Mouse (Mus musculus) intestine, embryonic 15.5 days (tissue): ENCODE measurements around the gene Stk39. TPM values are rescaled to one million over a fixed set of nuclear protein-coding genes. Genes with fewer than 3 reads are reported as not detected.

Experiments used
- ATAC-seq: fragments of 200-750 bp; cut with Nextera tagmentation; 2 replicates; pipeline ENCODE4 v1.8.0; 2017; ENCODE audit warnings: moderate TSS enrichment, moderate library complexity
- H3K27ac ChIP-seq: fragments of 300-500 bp; sonication (generic); 2 replicates; pipeline ENCODE4 v1.5.1; 2015; ENCODE audit warnings: mild to moderate bottlenecking, inconsistent platforms
- H3K27me3 ChIP-seq: fragments of 300-500 bp; sonication (generic); replicated peaks from 2 replicates; pipeline ENCODE4 v1.6.1; 2015; ENCODE audit warnings: inconsistent platforms
- H3K36me3 ChIP-seq: fragments of 300-500 bp; sonication (generic); 2 replicates; pipeline ENCODE4 v1.6.1; 2015; ENCODE audit warnings: inconsistent platforms
- H3K4me1 ChIP-seq: fragments of 300-500 bp; sonication (generic); replicated peaks from 2 replicates; pipeline ENCODE4 v1.6.1; 2015; ENCODE audit warnings: inconsistent platforms
- H3K4me2 ChIP-seq: fragments of 300-500 bp; sonication (generic); replicated peaks from 2 replicates; pipeline ENCODE4 v1.6.1; 2015; ENCODE audit warnings: mild to moderate bottlenecking, inconsistent platforms
- H3K4me3 ChIP-seq: fragments of 300-500 bp; sonication (generic); replicated peaks from 2 replicates; pipeline ENCODE4 v1.5.1; 2015; ENCODE audit warnings: inconsistent platforms
- H3K9ac ChIP-seq: fragments of 300-500 bp; sonication (generic); 2 replicates; pipeline ENCODE4 v1.6.1; 2015; ENCODE audit warnings: inconsistent platforms
- H3K9me3 ChIP-seq: fragments of 300-500 bp; sonication (generic); 2 replicates; pipeline ENCODE4 v1.6.1; 2016; ENCODE audit warnings: inconsistent platforms
- WGBS: fragments of 180-500 bp; shearing (Covaris S2); methylation state at CpG from one replicate; pipeline ENCODE4 v1.1.7; 2015; 5-methylcytosine and 5-hydroxymethylcytosine counted together
- polyA plus RNA-seq: library from polyadenylated mRNA; unstranded; fragments of >200 nt; fragmentation: Nextera tagmentation; extraction: Ambion mirVana; gene quantifications from 2 replicates; pipeline ENCODE4 v1.2.1, GENCODE M21; 2015

The Stk39 gene
- polyA plus RNA-seq, 1 experiment from 2014 or later, result 14.5 TPM

GRCm38 (mm10) chr2:68432834-68433233, 39.2 kb downstream of the Stk39 start:
- 65% methylated on average over 4 of the region's 4 CpGs for WGBS
- peaks cover 18% of the 10 kb centered on the region for H3K4me1 ChIP-seq
- H3K9me3 ChIP-seq, result no peaks in the 10 kb centered on the region
- H3K4me2 ChIP-seq, result no peak overlapping the region
- no peaks in the 10 kb centered on the region for H3K36me3 ChIP-seq
- peak overlapping the region; percentile 27; the same call in 1 of the 2 replicates for H3K27ac ChIP-seq
- no peak overlapping the region for H3K9ac ChIP-seq
- ATAC-seq, result no peak
- H3K27me3 ChIP-seq, result no peaks in the 10 kb centered on the region; the same call in 1 of the 2 replicates
- H3K4me3 ChIP-seq, result no peak overlapping the region

DNA sequence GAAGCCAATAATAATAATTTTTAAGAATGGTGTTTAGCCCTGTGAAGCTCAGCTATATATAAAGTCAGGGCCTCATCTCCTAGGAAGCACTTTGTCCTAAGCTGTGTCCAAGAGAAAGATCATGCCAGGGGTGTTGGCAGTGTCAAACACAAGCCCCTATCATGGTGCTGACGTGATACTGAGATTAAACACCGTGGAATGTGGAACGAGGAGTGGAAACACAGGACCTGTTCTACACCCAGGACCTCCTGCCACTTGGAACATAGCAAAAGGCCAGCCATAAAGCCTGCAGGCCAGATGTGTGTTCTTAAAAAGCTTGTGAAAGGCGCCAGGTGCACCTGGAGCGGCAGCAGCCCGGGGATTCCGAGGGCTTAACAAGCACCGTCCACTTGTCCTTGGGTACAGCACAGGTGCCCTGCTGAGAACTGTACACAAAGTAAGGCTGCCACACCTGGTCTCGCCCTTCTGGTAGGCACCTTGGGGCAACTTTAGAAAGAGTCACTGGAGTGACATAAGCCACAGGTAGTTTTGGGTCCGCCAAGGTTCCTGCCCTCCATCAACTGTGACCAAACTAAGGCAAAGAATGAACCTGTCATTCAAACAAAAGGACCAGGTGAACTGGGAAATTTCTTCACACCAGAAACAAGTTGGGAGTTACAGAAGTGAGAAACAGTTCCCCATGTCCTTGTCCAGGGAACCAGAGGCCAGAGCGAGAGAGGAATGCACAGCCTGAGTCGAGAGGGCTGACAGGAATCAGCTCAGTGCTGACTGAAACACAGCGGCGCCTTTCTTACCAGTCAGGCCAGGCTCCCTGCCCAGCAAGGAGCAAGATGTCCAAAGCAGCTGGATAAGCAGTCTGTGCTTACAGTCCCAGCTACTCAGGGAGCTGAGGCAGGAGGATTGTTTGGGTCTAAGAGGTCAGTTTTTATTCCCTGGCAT, 40.8 kb downstream of the Stk39 start:
- Histone ChIP-seq H3K27ac (peak overlapping the region; percentile 13; the same call in 1 of the 2 replicates), H3K36me3 (no peaks in the 10 kb centered on the region), H3K27me3 (no peaks in the 10 kb centered on the region; the same call in 1 of the 2 replicates), H3K9me3 (no peaks in the 10 kb centered on the region), H3K4me1 (peaks cover 15% of the 10 kb centered on the region), H3K4me3 (no peak overlapping the region), H3K4me2 (no peak overlapping the region), H3K9ac (no peak overlapping the region)
- WGBS, result 79% methylated on average over 14 of the region's 14 CpGs
- ATAC-seq, result peak; percentile 62

DNA sequence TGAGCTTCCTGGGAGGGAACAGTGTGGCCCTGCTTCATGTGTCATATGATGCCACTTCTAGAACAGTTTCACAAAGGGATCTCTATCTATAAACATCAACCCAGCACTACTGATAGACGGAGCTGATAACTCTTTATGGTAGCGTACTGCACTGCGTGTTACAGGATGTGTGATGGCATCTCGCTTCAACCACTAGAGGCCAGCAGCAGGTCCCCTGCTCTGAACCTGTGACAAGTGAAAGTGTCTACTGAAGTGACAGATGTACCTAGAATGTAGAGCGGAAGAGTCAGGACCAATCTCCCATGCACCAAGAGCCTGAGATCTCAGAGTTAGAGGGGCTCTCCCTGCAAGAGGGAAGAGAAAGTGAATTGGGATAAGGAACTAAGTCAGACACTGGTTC, 41.6 kb downstream of the Stk39 start:
- 79% methylated on average over 5 of the region's 5 CpGs for WGBS
- no peaks in the 10 kb centered on the region for H3K36me3 ChIP-seq
- H3K4me3 ChIP-seq, result no peak overlapping the region
- no peak; the same call in 1 of the 2 replicates for ATAC-seq
- peaks cover 7% of the 10 kb centered on the region; the same call in 1 of the 2 replicates for H3K4me1 ChIP-seq
- H3K27ac ChIP-seq, result no peak overlapping the region
- H3K4me2 ChIP-seq, result no peak overlapping the region
- H3K9ac ChIP-seq, result no peak overlapping the region
- no peaks in the 10 kb centered on the region for H3K9me3 ChIP-seq
- H3K27me3 ChIP-seq, result no peaks in the 10 kb centered on the region

- H3K36me3 ChIP-seq, result no peaks in the 10 kb centered on the region
- H3K27ac ChIP-seq, result no peak overlapping the region
- no peaks in the 10 kb centered on the region for H3K9me3 ChIP-seq
- no peak for ATAC-seq
- H3K27me3 ChIP-seq, result no peaks in the 10 kb centered on the region
- no peak overlapping the region for H3K4me2 ChIP-seq
- 78% methylated on average over 4 of the region's 4 CpGs for WGBS
- H3K4me3 ChIP-seq, result no peak overlapping the region
- no peak overlapping the region for H3K9ac ChIP-seq
- peaks cover 7% of the 10 kb centered on the region; the same call in 1 of the 2 replicates for H3K4me1 ChIP-seq
Measured at GRCm38 (mm10) chr2:68429436-68429835, 42.6 kb downstream of the Stk39 start.

DNA sequence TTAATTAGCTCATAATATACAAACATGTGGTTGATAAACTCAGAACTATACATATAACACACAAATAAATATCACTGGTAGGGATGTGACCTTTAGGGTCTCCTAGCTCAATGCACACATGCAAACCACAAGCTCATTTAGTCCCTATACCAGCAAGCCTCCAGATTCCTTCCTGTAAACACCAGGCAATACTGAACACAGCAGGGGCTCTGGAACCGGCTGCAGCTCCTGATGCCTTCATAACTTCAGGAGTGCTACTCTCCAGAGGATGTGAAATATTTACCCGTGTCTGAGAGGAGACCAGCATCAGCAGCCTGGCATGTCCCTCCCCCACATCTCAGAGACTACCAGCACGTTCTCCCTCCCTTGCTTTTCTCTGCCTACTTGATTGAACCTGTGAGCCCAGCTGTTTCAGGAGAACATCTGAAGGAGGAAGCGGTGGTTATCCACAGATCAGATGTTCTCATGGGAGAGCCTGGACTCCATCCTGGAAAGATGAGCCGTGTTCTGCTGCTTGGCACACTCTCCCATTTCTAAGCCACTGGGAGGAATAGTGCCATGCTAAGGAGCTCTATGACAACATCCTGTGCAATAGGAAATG, 45.0 kb downstream of the Stk39 start:
- H3K27me3 ChIP-seq, result no peaks in the 10 kb centered on the region
- no peaks in the 10 kb centered on the region for H3K36me3 ChIP-seq
- H3K9ac ChIP-seq, result no peak overlapping the region
- no peaks in the 10 kb centered on the region for H3K9me3 ChIP-seq
- peaks cover 4% of the 10 kb centered on the region; the same call in 1 of the 2 replicates for H3K4me1 ChIP-seq
- no peak for ATAC-seq
- H3K4me2 ChIP-seq, result no peak overlapping the region
- no peak overlapping the region for H3K27ac ChIP-seq
- H3K4me3 ChIP-seq, result no peak overlapping the region
- 56% methylated on average over 5 of the region's 5 CpGs for WGBS

GRCm38 (mm10) chr2:68426074-68426473, 46.0 kb downstream of the Stk39 start:
- no peak overlapping the region for H3K9ac ChIP-seq
- no peak overlapping the region for H3K4me3 ChIP-seq
- H3K27ac ChIP-seq, result no peak overlapping the region
- H3K9me3 ChIP-seq, result no peaks in the 10 kb centered on the region
- H3K4me1 ChIP-seq, result peaks cover 2% of the 10 kb centered on the region; the same call in 1 of the 2 replicates
- WGBS, result 68% methylated on average over 4 of the region's 4 CpGs
- H3K36me3 ChIP-seq, result no peaks in the 10 kb centered on the region
- H3K27me3 ChIP-seq, result no peaks in the 10 kb centered on the region
- H3K4me2 ChIP-seq, result no peak overlapping the region
- ATAC-seq, result peak; percentile 46

- 42% methylated on average over 6 of the region's 6 CpGs for WGBS
- peak; percentile 90 for ATAC-seq
Measured at GRCm38 (mm10) chr2:68421002-68421401, 51.1 kb downstream of the Stk39 start.

DNA sequence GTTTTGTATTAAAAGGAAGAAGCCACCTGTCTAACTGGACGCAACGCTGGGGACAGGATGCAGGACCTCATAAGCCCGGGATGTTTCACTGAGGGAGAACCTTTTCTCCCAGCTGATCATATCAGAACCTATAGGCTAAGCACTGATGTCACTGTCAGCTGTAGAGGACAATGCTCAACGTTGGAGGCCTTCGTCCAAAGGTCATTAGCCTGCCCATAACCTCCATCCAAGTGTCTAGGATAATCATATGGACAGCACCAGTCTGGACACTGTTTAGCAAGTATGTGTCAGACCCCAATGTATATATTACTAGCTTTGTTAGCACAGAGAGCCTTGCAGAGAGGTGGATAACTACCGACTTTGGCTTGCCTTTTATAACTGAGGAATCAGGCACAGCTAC, 51.8 kb downstream of the Stk39 start:
- Histone ChIP-seq H3K4me2 (no peak overlapping the region), H3K27ac (no peak overlapping the region), H3K36me3 (no peaks in the 10 kb centered on the region), H3K9me3 (no peaks in the 10 kb centered on the region), H3K4me3 (no peak overlapping the region), H3K27me3 (no peaks in the 10 kb centered on the region), H3K9ac (no peak overlapping the region), H3K4me1 (0 out of 2 replicates have a peak, but pooled peaks cover 3% of the 10 kb centered on the region)
- WGBS, result 69% methylated on average over 6 of the region's 6 CpGs
- peak; percentile 18; the same call in 1 of the 2 replicates for ATAC-seq

More at GRCm38 (mm10) chr2:68421002-68421401, 51.1 kb downstream of the Stk39 start:
- Histone ChIP-seq H3K9ac (no peak overlapping the region), H3K4me2 (0 out of 2 replicates have a peak overlapping the region, but pooled peaks have one; percentile 19), H3K9me3 (no peaks in the 10 kb centered on the region), H3K27ac (peak overlapping the region; percentile 54; the same call in 1 of the 2 replicates), H3K4me3 (no peak overlapping the region), H3K4me1 (0 out of 2 replicates have a peak, but pooled peaks cover 3% of the 10 kb centered on the region), H3K27me3 (no peaks in the 10 kb centered on the region), H3K36me3 (no peaks in the 10 kb centered on the region)

- H3K27me3 ChIP-seq, result no peaks in the 10 kb centered on the region
- H3K4me3 ChIP-seq, result no peak overlapping the region
- 0 out of 2 replicates have a peak, but pooled peaks cover 3% of the 10 kb centered on the region for H3K4me1 ChIP-seq
- H3K9me3 ChIP-seq, result no peaks in the 10 kb centered on the region
- H3K27ac ChIP-seq, result no peak overlapping the region
- H3K4me2 ChIP-seq, result no peak overlapping the region
- no peak for ATAC-seq
- H3K36me3 ChIP-seq, result no peaks in the 10 kb centered on the region
- 73% methylated on average over 7 of the region's 7 CpGs for WGBS
- H3K9ac ChIP-seq, result no peak overlapping the region
Measured at GRCm38 (mm10) chr2:68419746-68420145, 52.3 kb downstream of the Stk39 start.

DNA sequence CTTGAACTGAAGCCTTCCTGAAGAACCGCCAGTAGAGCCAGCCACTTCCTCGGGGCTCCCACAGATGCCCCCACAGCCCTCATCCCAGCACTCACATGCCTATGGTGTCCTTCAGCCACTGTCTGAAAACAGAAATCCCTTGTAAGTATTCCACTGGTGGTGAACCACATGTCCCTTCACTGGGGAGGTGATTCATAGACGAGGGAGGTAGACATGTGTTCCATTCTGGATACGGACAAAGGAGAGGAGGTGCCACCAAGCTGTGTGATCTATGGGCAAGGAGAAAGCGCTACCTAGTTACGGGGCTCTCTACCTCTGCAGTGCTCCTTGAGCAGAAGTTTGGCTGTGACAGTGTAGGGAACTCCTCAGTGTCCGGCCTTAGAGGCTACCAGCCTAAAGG, 52.9 kb downstream of the Stk39 start:
- WGBS, result 91% methylated on average over 7 of the region's 7 CpGs
- Histone ChIP-seq H3K27me3 (no peaks in the 10 kb centered on the region), H3K4me1 (0 out of 2 replicates have a peak, but pooled peaks cover 3% of the 10 kb centered on the region), H3K4me2 (no peak overlapping the region), H3K36me3 (no peaks in the 10 kb centered on the region), H3K4me3 (no peak overlapping the region), H3K27ac (no peak overlapping the region), H3K9ac (no peak overlapping the region), H3K9me3 (no peaks in the 10 kb centered on the region)
- ATAC-seq, result no peak

GRCm38 (mm10) chr2:68417081-68417480, 55.0 kb downstream of the Stk39 start:
- WGBS, result 90% methylated on average over 5 of the region's 5 CpGs
- Histone ChIP-seq H3K9me3 (no peaks in the 10 kb centered on the region), H3K36me3 (no peaks in the 10 kb centered on the region), H3K4me2 (no peak overlapping the region), H3K9ac (no peak overlapping the region), H3K27me3 (no peaks in the 10 kb centered on the region), H3K4me3 (no peak overlapping the region), H3K27ac (no peak overlapping the region), H3K4me1 (0 out of 2 replicates have a peak, but pooled peaks cover 3% of the 10 kb centered on the region)
- ATAC-seq, result no peak

GRCm38 (mm10) chr2:68415691-68416090, 56.4 kb downstream of the Stk39 start:
- Histone ChIP-seq H3K36me3 (no peaks in the 10 kb centered on the region), H3K9ac (no peak overlapping the region), H3K9me3 (no peaks in the 10 kb centered on the region), H3K4me2 (no peak overlapping the region), H3K27ac (no peak overlapping the region), H3K27me3 (no peaks in the 10 kb centered on the region), H3K4me1 (0 out of 2 replicates have a peak, but pooled peaks cover 3% of the 10 kb centered on the region), H3K4me3 (no peak overlapping the region)
- WGBS, result 52% methylated on average over 6 of the region's 6 CpGs
- no peak for ATAC-seq
